Mouse (Mus musculus): ENCODE measurements around the gene Htr2a. TPM values are rescaled to one million over a fixed set of nuclear protein-coding genes. Genes with fewer than 3 reads are reported as not detected.

Gene Htr2a
- total and polyA plus RNA-seq, 3 experiments = 0.04 TPM; not detected in 2

DNA sequence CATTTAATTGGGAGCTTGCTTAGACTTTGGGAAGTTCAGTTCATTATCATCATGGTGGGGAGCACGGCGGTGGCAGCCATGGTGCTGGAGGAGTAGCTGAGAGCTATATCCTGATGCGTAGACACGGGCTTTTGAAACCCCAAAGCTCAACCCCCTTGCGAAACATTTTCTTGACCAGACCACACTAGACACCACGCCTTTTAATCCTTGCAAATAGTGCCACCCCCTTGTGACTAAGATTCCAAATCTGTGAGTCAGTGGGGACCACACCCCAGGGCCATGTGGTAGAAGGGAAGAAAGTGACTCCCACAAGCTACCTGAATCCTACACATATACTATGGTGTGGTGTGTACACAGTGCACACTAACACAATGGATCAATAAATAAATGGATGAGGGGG, 96.2 kb downstream of the Htr2a start:
- dilution Hi-C loops (cut with MboI; ENCODE audit: extremely low pct_ligation_motif_present, extremely low pct_unique_long_range_greater_than_20kb, low sequenced_read_pairs) = no loop called here
- TF ChIP-seq RAD21 (IDR thresholded peaks at IDR 0.05; ENCODE audit: low read depth, low read length) (no peak), RCOR1 (conservative IDR thresholded peaks at IDR 0.05; ENCODE audit: low read depth, low read length) (no peak), MAX (IDR thresholded peaks at IDR 0.05; ENCODE audit: low read length) (no peak), E2F4 (IDR thresholded peaks at IDR 0.05; ENCODE audit: insufficient replicate concordance, low read depth, low read length) (no peak), ZC3H11A (IDR thresholded peaks at IDR 0.05; ENCODE audit: low read depth, low read length) (no peak), CHD1 (IDR thresholded peaks at IDR 0.05; ENCODE audit: low read depth, low read length) (no peak), MYC (IDR thresholded peaks at IDR 0.05; ENCODE audit: low read depth, low read length) (no peak), ELF1 (IDR thresholded peaks at IDR 0.05; ENCODE audit: low read depth, low read length) (no peak), POLR2AphosphoS2 (IDR thresholded peaks at IDR 0.05; ENCODE audit: low read depth, low read length) (no peak), ZMIZ1 (IDR thresholded peaks at IDR 0.05; ENCODE audit: low read depth, low read length) (no peak)
- Histone ChIP-seq H3K79me2 (replicated peaks; ENCODE audit: control insufficient read depth, extremely low read depth, insufficient read depth, poor library complexity, severe bottlenecking) (peaks cover 21% of the 10 kb centered on the region), H3K4me3 (replicated peaks in 1 of 3; ENCODE audit: low read depth in 2 of 3, low read length in 2 of 3, poor library complexity in 1 of 3) (no peak overlapping the region), H3K36me3 (replicated peaks in 1 of 2; ENCODE audit: control insufficient read depth in 1 of 2, insufficient read depth in 1 of 2, low read length in 1 of 2) (peaks cover 48 to 69% of the 10 kb centered on the region in 2 experiments), H3K4me2 (ENCODE audit: insufficient read depth, low read depth, poor library complexity, severe bottlenecking) (no peak overlapping the region), H3K9ac (ENCODE audit: insufficient read depth, low read depth) (no peak overlapping the region), H3K4me1 (ENCODE audit: control insufficient read depth in 1 of 2, insufficient read depth in 2 of 2) (peaks cover 5 to 23% of the 10 kb centered on the region in 2 experiments), H3K27ac (ENCODE audit: insufficient read depth, low read depth) (no peak overlapping the region), H3K9me3 (replicated peaks; ENCODE audit: low read length) (no peaks in the 10 kb centered on the region), H3K27me3 (replicated peaks) (no peaks in the 10 kb centered on the region)
- in situ Hi-C loops (cut with MboI; ENCODE audit: low pct_ligation_motif_present, low pct_unique_long_range_greater_than_20kb, low sequenced_read_pairs) = no loop called here
- no peak for DNase-seq (ENCODE audit: extremely low read depth)

Other genes with a start within 250 kb of the Htr2a start
- gene Esd, start 91.5 kb downstream of the Htr2a start, total RNA-seq (2012; rRNA removed) = 206 and 231 TPM in 2 replicates
- gene Esd, start 91.5 kb downstream of the Htr2a start, total RNA-seq (2014; rRNA removed) = 434 and 504 TPM in 2 replicates
- 252 and 302 TPM in 2 replicates for gene Esd, start 91.5 kb downstream of the Htr2a start, polyA plus RNA-seq (2012; ENCODE audit: insufficient read length, low read depth)